Mouse (Mus musculus) hindlimb bud, embryonic 11.5 days (tissue): Measurements from ENCODE around the gene Exoc5.
"Not testable (repeated sequence)": the region's sequence is repeated elsewhere in the genome, so short reads cannot be mapped to it uniquely, and the experiment has no call there.

ENCODE experiments used
- DNase-seq: peaks from one replicate; pipeline ENCODE4 v3.0.0-alpha.2; 2012; ENCODE audit warnings: low read depth, low spot score; ENCODE audit errors: extremely low spot score

Gene Exoc5

DNA sequence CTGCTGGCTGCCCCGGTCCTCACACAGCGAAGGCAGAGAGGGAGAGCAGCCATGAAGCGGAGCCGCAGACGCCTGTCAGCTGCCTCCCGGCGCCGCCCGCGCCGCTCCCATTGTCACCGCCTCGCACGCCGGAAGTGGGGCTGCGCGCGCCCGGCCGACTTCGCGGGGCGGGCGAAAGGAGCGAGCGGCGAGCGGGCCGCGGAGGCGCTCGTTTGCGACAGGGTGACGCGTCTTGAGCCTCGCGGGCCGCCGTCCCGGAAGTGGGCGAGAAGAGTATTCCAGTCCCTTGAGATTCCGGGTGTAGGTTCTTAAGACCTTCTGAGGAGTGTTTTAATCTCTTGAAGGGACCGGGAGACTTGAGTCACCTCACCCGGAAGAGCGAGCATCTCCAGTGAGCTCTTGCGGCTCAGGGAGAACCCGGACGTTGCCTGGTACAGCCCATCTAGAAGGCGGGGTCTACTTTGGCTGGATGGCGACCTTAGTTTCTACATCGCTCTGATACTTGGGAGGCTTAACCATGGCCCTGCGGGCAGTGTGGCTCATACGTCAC lies at the start of gene Exoc5:
TSS of gene Exoc5 (minus strand) at position 380 of the 550 bp plus-strand sequence.
- DNase-seq, result peak; percentile 71

DNA sequence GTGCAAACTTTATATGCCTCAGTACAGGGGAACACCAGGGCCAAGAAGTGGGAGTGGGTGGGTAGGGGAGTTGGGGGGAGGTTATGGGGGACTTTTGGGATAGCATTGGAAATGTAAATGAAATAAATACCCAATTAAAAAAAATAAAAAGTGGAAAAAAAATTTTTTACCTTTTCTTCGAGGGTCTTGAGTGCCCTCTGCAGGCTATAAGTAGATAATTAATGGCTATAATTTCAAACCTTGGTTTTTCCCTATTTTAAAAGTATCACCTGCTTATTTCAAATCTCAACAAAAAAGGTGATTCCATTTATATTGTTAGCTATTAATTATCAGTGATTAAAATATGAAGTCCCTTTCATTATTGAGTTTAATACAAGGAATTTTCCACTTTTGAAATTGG lies 25.3 kb upstream of the Exoc5 start:
- not testable (repeated sequence) for DNase-seq

GRCm38 (mm10) chr14:49091277-49091676 lies 24.8 kb upstream of the Exoc5 start:
- no peak for DNase-seq

- no peak for DNase-seq
These were observed 23.6 kb upstream of the Exoc5 start for GRCm38 (mm10) chr14:49090102-49090501.

- no peak for DNase-seq
These were observed 23.1 kb upstream of the Exoc5 start for GRCm38 (mm10) chr14:49089461-49090058.

- DNase-seq, result no peak
These were observed 21.9 kb upstream of the Exoc5 start for GRCm38 (mm10) chr14:49088155-49089048.

DNA sequence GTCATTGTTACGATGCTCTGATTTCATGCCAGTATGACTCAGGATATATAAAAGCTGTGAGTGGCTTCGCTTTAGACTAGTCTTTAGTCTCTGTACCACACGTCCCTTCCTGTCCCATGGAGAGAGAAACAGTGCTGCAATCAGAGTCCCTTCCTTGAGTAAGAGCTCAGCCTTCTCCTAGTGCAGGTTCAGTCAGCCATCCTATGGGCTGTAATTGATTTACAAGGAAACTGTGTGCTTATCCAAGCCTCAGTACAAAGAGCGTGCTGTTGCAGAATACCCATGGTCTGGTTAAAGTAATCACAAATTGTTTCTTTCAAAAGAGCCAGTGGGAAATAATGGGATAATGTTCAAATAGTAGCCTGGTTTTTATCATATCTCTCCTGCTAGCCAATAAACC lies 20.1 kb upstream of the Exoc5 start:
- DNase-seq, result no peak

DNA sequence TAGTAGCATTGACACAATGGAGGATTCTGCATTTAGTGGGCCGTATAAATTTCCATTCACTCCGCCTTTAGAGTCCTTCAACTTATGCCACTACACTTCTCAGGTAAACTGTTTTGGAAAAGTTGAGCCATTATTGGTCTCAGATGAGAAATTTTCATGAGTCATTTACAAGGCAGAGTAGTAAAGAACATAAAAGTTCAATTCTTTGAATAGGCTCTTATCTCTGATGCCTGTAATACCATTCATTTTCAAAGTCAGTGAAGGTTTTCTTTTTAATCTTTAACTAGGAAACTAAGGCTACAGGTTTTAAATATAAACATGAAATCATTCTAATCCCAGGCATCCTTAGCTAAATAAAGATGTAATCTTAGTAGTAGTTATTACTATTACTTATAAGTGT lies 12.4 kb upstream of the Exoc5 start:
- no peak for DNase-seq

GRCm38 (mm10) chr14:49074361-49074760 lies 7.9 kb upstream of the Exoc5 start:
- no peak for DNase-seq

DNA sequence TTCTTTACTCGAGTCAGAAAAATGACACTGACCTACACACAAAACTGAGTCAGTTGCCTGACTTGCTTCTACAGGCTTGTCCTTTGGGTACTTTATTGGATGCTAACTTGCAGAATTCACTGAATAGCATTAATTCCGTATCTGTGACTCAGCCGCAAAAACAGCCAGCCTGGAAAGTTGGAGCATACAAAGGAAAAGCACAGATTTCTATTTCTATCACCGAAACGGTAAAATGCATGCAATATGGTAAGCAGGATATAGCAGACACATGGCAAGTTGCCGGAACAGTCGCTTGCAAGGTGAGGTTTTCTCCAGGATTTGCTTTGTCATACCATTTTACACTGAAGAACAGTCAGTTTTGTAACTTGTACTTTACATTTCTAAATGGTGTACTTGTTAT lies 7.4 kb upstream of the Exoc5 start:
- DNase-seq, result no peak

DNA sequence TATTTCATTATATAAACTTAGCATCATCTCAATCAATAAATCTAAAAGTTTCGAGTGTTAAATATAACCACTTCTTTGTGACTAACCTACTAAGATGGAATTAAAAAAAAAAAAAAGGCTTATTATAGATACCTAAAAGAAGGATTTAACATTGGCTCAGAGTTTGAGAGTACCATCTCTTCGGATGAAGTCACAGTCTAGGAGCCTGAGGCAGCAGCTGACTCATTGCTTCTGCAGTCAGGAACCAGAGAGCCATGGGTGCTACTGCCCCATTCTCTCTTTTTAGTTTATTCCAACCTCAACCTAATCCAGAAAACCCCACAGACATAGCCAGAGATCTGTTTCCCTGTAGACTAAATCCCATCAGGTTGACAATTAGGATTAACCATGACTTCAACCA lies 6.4 kb upstream of the Exoc5 start:
- no peak for DNase-seq

GRCm38 (mm10) chr14:49065529-49066273 lies 752 bp downstream of the Exoc5 start, which contains the start of gene Ap5m1:
TSS of gene Ap5m1 (plus strand) at chr14:49066097.
- DNase-seq, result no peak

GRCm38 (mm10) chr14:49063838-49064237 lies 2.6 kb downstream of the Exoc5 start:
- no peak for DNase-seq

DNA sequence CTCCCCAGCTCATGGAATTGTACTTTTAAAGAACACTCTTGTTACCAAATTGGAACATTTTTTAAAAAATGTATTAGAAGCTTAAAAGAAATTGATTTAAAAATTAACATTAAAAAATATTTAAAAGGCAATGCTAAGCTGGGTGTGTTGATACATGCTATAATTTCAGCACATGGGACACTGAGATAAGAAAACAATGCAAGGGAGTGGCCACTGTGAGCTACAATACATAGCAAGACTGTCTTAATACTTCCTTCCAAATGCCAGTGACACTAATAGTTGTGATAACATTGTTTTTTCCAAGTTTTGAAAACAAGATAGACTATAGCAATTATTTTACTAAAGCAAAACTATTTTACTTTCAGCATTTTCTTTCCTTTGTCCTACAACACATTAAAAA lies 17.0 kb downstream of the Exoc5 start:
- DNase-seq, result no peak

- no peak for DNase-seq
These were observed 20.8 kb downstream of the Exoc5 start for GRCm38 (mm10) chr14:49045610-49046009.

- no peak for DNase-seq
These were observed 37.5 kb downstream of the Exoc5 start for GRCm38 (mm10) chr14:49028991-49029390.

DNA sequence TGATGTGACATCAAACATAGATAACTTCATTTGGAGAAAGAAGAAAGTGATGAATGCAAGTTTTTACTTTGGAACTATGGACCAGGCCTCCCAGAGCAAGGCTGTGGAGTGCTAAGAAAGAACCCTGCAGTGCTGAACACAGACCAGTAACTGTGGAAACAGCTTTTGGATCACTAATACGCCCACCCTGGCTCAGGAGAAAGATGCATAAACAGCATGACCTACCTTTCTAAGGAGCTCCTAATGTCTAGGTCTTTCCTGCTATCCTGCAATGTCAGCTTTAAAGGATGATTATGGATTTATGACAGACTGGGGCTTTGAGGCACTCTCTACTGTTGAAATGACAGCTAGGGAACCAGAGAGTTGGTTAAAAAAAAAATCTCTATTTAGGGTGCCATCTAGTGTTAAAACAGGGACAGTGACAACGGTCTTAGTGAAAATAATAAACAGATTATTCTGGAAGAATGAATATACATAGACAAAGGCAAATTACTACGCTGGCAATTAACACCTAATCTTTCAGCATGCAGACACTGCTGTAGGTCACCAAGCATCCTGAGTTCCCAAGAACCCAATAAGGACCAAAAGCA lies 38.6 kb downstream of the Exoc5 start:
- DNase-seq, result no peak

GRCm38 (mm10) chr14:49027040-49027778 lies 39.2 kb downstream of the Exoc5 start:
- no peak for DNase-seq

DNA sequence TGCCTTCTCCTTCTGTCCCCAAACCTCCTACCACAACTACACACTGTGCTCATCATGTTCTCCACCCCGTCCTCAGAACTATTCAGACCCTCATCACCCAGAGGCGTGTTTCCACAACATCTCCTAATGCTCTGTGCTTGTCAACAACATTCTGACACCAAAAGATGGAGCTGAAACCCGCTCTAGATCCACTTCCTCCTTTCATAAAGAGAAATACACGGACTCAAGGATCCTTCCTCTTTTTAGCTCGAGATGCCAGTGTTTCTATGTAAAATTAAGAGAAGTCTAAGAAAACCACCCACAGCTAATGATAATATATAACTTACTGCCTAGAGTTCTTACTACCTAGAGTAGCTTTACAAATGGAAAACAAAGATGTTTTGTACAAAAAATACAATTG lies 46.7 kb downstream of the Exoc5 start:
- DNase-seq, result no peak
